Mouse (Mus musculus): ENCODE measurements around the gene Tom1l2. TPM values are rescaled to one million over a fixed set of nuclear protein-coding genes. Genes with fewer than 3 reads are reported as not detected.

Gene Tom1l2
- polyA plus RNA-seq, 1 experiment from 2014 or later = 36.7 TPM

GRCm38 (mm10) chr11:60368909-60369308 lies 16.2 kb upstream of the Tom1l2 start:
- H3K27me3 ChIP-seq = no peaks in the 10 kb centered on the region
- no peak overlapping the region for H3K4me3 ChIP-seq (replicated peaks)
- H3K9me3 ChIP-seq (replicated peaks) = no peaks in the 10 kb centered on the region
- H3K9ac ChIP-seq = no peak overlapping the region
- ATAC-seq (ENCODE audit: insufficient number of reproducible peaks, low FRiP score, low TSS enrichment, low read depth) = no peak
- H3K36me3 ChIP-seq = no peaks in the 10 kb centered on the region
- no peak overlapping the region for H3K27ac ChIP-seq (replicated peaks)
- peaks cover 23% of the 10 kb centered on the region for H3K4me1 ChIP-seq
- no peak overlapping the region for H3K4me2 ChIP-seq (replicated peaks)
- WGBS = 41% methylated on average over 4 of the region's 4 CpGs

GRCm38 (mm10) chr11:60367256-60367655 lies 14.6 kb upstream of the Tom1l2 start:
- Histone ChIP-seq H3K9me3 (replicated peaks) (no peaks in the 10 kb centered on the region), H3K4me2 (replicated peaks) (no peak overlapping the region), H3K4me1 (peaks cover 23% of the 10 kb centered on the region), H3K36me3 (no peaks in the 10 kb centered on the region), H3K9ac (no peak overlapping the region), H3K27ac (replicated peaks) (no peak overlapping the region), H3K27me3 (no peaks in the 10 kb centered on the region), H3K4me3 (replicated peaks) (no peak overlapping the region)
- no peak for ATAC-seq (ENCODE audit: insufficient number of reproducible peaks, low FRiP score, low TSS enrichment, low read depth)
- 70% methylated on average over 3 of the region's 3 CpGs for WGBS

- WGBS = 8% methylated on average over 16 of the region's 16 CpGs
- peak; percentile 78 for ATAC-seq (ENCODE audit: insufficient number of reproducible peaks, low FRiP score, low TSS enrichment, low read depth)
- H3K9me3 ChIP-seq (replicated peaks) = no peaks in the 10 kb centered on the region
- H3K4me3 ChIP-seq (replicated peaks) = no peak overlapping the region
- H3K27ac ChIP-seq (replicated peaks) = peak overlapping the region; percentile 59
- H3K4me1 ChIP-seq = peaks cover 23% of the 10 kb centered on the region
- no peak overlapping the region for H3K9ac ChIP-seq
- no peak overlapping the region; the same call in 1 of the 2 replicates for H3K4me2 ChIP-seq (replicated peaks)
- no peaks in the 10 kb centered on the region for H3K27me3 ChIP-seq
- H3K36me3 ChIP-seq = no peaks in the 10 kb centered on the region
Observed at GRCm38 (mm10) chr11:60366239-60367019, 13.7 kb upstream of the Tom1l2 start.

GRCm38 (mm10) chr11:60360631-60361201 lies 8.0 kb upstream of the Tom1l2 start:
- 0 out of 2 replicates have a peak, but pooled peaks cover 10% of the 10 kb centered on the region for H3K4me1 ChIP-seq
- H3K27me3 ChIP-seq = no peaks in the 10 kb centered on the region
- WGBS = 71% methylated on average over 5 of the region's 5 CpGs
- no peaks in the 10 kb centered on the region for H3K36me3 ChIP-seq
- no peak overlapping the region for H3K9ac ChIP-seq
- no peaks in the 10 kb centered on the region for H3K9me3 ChIP-seq (replicated peaks)
- H3K4me3 ChIP-seq (replicated peaks) = no peak overlapping the region
- no peak overlapping the region for H3K4me2 ChIP-seq (replicated peaks)
- ATAC-seq (ENCODE audit: insufficient number of reproducible peaks, low FRiP score, low TSS enrichment, low read depth) = no peak
- no peak overlapping the region; the same call in 1 of the 2 replicates for H3K27ac ChIP-seq (replicated peaks)

GRCm38 (mm10) chr11:60359936-60360335 lies 7.2 kb upstream of the Tom1l2 start:
- Histone ChIP-seq H3K9ac (no peak overlapping the region), H3K4me3 (replicated peaks) (no peak overlapping the region), H3K27ac (replicated peaks) (no peak overlapping the region), H3K4me2 (replicated peaks) (no peak overlapping the region), H3K9me3 (replicated peaks) (no peaks in the 10 kb centered on the region), H3K27me3 (no peaks in the 10 kb centered on the region), H3K36me3 (no peaks in the 10 kb centered on the region), H3K4me1 (0 out of 2 replicates have a peak, but pooled peaks cover 7% of the 10 kb centered on the region)
- 93% methylated on average over 1 of the region's 1 CpGs for WGBS
- ATAC-seq (ENCODE audit: insufficient number of reproducible peaks, low FRiP score, low TSS enrichment, low read depth) = no peak

- Histone ChIP-seq H3K27ac (replicated peaks) (no peak overlapping the region), H3K9ac (no peak overlapping the region), H3K4me3 (replicated peaks) (no peak overlapping the region), H3K4me2 (replicated peaks) (no peak overlapping the region), H3K27me3 (no peaks in the 10 kb centered on the region), H3K4me1 (0 out of 2 replicates have a peak, but pooled peaks cover 7% of the 10 kb centered on the region), H3K36me3 (no peaks in the 10 kb centered on the region), H3K9me3 (replicated peaks) (no peaks in the 10 kb centered on the region)
- no peak for ATAC-seq (ENCODE audit: insufficient number of reproducible peaks, low FRiP score, low TSS enrichment, low read depth)
- 81% methylated on average over 5 of the region's 5 CpGs for WGBS
Observed at GRCm38 (mm10) chr11:60359138-60359537, 6.4 kb upstream of the Tom1l2 start.

- no peaks in the 10 kb centered on the region for H3K27me3 ChIP-seq
- no peak overlapping the region for H3K4me2 ChIP-seq (replicated peaks)
- no peak for ATAC-seq (ENCODE audit: insufficient number of reproducible peaks, low FRiP score, low TSS enrichment, low read depth)
- no peaks in the 10 kb centered on the region for H3K36me3 ChIP-seq
- 56% methylated on average over 7 of the region's 7 CpGs for WGBS
- no peak overlapping the region for H3K9ac ChIP-seq
- H3K4me1 ChIP-seq = peaks cover 9% of the 10 kb centered on the region
- no peak overlapping the region for H3K4me3 ChIP-seq (replicated peaks)
- H3K27ac ChIP-seq (replicated peaks) = no peak overlapping the region
- no peaks in the 10 kb centered on the region for H3K9me3 ChIP-seq (replicated peaks)
Observed at GRCm38 (mm10) chr11:60358548-60358947, 5.8 kb upstream of the Tom1l2 start.

GRCm38 (mm10) chr11:60357116-60357515 lies 4.4 kb upstream of the Tom1l2 start:
- no peaks in the 10 kb centered on the region for H3K9me3 ChIP-seq (replicated peaks)
- H3K36me3 ChIP-seq = no peaks in the 10 kb centered on the region
- H3K9ac ChIP-seq = no peak overlapping the region
- no peaks in the 10 kb centered on the region for H3K27me3 ChIP-seq
- no peak overlapping the region for H3K27ac ChIP-seq (replicated peaks)
- H3K4me2 ChIP-seq (replicated peaks) = no peak overlapping the region
- WGBS = 39% methylated on average over 1 of the region's 1 CpGs
- H3K4me3 ChIP-seq (replicated peaks) = no peak overlapping the region
- peaks cover 13% of the 10 kb centered on the region for H3K4me1 ChIP-seq
- ATAC-seq (ENCODE audit: insufficient number of reproducible peaks, low FRiP score, low TSS enrichment, low read depth) = no peak

- ATAC-seq (ENCODE audit: insufficient number of reproducible peaks, low FRiP score, low TSS enrichment, low read depth) = no peak
- Histone ChIP-seq H3K4me1 (peaks cover 23% of the 10 kb centered on the region), H3K9ac (no peak overlapping the region), H3K27me3 (no peaks in the 10 kb centered on the region), H3K4me3 (replicated peaks) (no peak overlapping the region), H3K27ac (replicated peaks) (no peak overlapping the region), H3K9me3 (replicated peaks) (no peaks in the 10 kb centered on the region), H3K36me3 (no peaks in the 10 kb centered on the region), H3K4me2 (replicated peaks) (no peak overlapping the region)
- 82% methylated on average over 2 of the region's 2 CpGs for WGBS
Observed at GRCm38 (mm10) chr11:60355952-60356351, 3.2 kb upstream of the Tom1l2 start.

GRCm38 (mm10) chr11:60351925-60352371 lies 757 bp downstream of the Tom1l2 start:
- H3K4me3 ChIP-seq (replicated peaks) = peak overlapping the region; percentile 81
- 22% methylated on average over 11 of the region's 11 CpGs for WGBS
- H3K27ac ChIP-seq (replicated peaks) = peak overlapping the region; percentile 71
- H3K4me2 ChIP-seq (replicated peaks) = peak overlapping the region; percentile 78
- no peak for ATAC-seq (ENCODE audit: insufficient number of reproducible peaks, low FRiP score, low TSS enrichment, low read depth)
- H3K9me3 ChIP-seq (replicated peaks) = no peaks in the 10 kb centered on the region
- H3K36me3 ChIP-seq = no peaks in the 10 kb centered on the region
- H3K4me1 ChIP-seq = peaks cover 19% of the 10 kb centered on the region
- H3K27me3 ChIP-seq = no peaks in the 10 kb centered on the region
- peak overlapping the region; percentile 59 for H3K9ac ChIP-seq

GRCm38 (mm10) chr11:60351388-60351787 lies 1.3 kb downstream of the Tom1l2 start:
- no peak for ATAC-seq (ENCODE audit: insufficient number of reproducible peaks, low FRiP score, low TSS enrichment, low read depth)
- peak overlapping the region; percentile 81 for H3K4me3 ChIP-seq (replicated peaks)
- H3K4me2 ChIP-seq (replicated peaks) = peak overlapping the region; percentile 78
- no peaks in the 10 kb centered on the region for H3K9me3 ChIP-seq (replicated peaks)
- H3K27me3 ChIP-seq = no peaks in the 10 kb centered on the region
- H3K9ac ChIP-seq = no peak overlapping the region
- H3K4me1 ChIP-seq = peaks cover 19% of the 10 kb centered on the region
- 48% methylated on average over 2 of the region's 2 CpGs for WGBS
- H3K36me3 ChIP-seq = no peaks in the 10 kb centered on the region
- peak overlapping the region; percentile 71 for H3K27ac ChIP-seq (replicated peaks)
